Mouse (Mus musculus): ENCODE data around the gene Depdc1b.

DNA sequence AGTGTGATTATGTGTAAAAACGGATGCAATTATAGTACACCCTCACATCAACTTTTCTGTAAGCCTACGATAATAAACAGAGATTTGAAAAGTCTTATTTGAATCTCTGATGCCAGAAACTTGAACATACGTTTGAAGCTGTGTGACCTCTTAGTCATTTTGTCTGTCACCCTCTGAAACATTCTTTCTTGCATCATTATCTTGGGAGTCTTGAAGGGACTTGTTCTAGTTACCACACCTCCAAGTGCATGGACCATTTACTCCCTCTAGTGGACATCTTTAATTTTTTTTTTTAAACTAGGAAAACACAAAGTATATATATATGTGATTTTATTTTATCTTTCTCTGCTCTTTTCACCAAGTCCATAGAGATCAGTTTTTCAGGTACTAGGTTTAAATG, 13.6 kb downstream of the Depdc1b start:
- no peak for TF ChIP-seq MAX (IDR thresholded peaks at IDR 0.05; ENCODE audit: low read length)
- TF ChIP-seq CTCF (IDR thresholded peaks at IDR 0.05 in 2 of 3, conservative IDR thresholded peaks at IDR 0.05 in 1 of 3; ENCODE audit: control insufficient read depth in 1 of 3, insufficient read depth in 1 of 3, low read depth in 2 of 3, low read length in 3 of 3, poor library complexity in 1 of 3, severe bottlenecking in 1 of 3), result peak; percentile 1 to 72 (median 36); a peak in 4 of 6 replicates
- no peak for TF ChIP-seq POLR2AphosphoS2 (IDR thresholded peaks at IDR 0.05; ENCODE audit: low read length)
- no peak; the same call in 1 of the 2 replicates for TF ChIP-seq SIN3A (IDR thresholded peaks at IDR 0.05; ENCODE audit: low read length)
- TF ChIP-seq ZMIZ1 (IDR thresholded peaks at IDR 0.05; ENCODE audit: low read depth, low read length), result no peak
- no peak for TF ChIP-seq POLR2AphosphoS5 (IDR thresholded peaks at IDR 0.05; ENCODE audit: borderline replicate concordance, low read depth, low read length)
- TF ChIP-seq EP300 (IDR thresholded peaks at IDR 0.05; ENCODE audit: low read depth in 1 of 2, low read length in 2 of 2), result no peak
- peak; percentile 64 for TF ChIP-seq ZC3H11A (IDR thresholded peaks at IDR 0.05; ENCODE audit: low read depth, low read length)
- no peak for TF ChIP-seq USF2 (IDR thresholded peaks at IDR 0.05; ENCODE audit: borderline replicate concordance in 1 of 2, insufficient read depth in 1 of 2, low read depth in 1 of 2, low read length in 2 of 2)
- TF ChIP-seq GATA1 (IDR thresholded peaks at IDR 0.05; ENCODE audit: low read depth, low read length), result no peak
- no peak for TF ChIP-seq JUND (IDR thresholded peaks at IDR 0.05; ENCODE audit: low read depth, low read length)

Data from MEL (cell line).